Mouse (Mus musculus): ENCODE measurements around the gene Trmt10a. TPM values are rescaled to one million over a fixed set of nuclear protein-coding genes. Genes with fewer than 3 reads are reported as not detected.

The Trmt10a gene
- polyA plus RNA-seq (2021; fragmentation: Nextera tagmentation), result 7.9 and 9.4 TPM in 2 replicates
- long read RNA-seq, experiment 1, partial matches to known transcripts, result 5 of 8 reads
- long read RNA-seq, experiment 1, other reads (novel, unspliced or antisense), result 3 of 8 reads
- long read RNA-seq, experiment 2, full-length matches to known transcripts, result 18 of 33 reads
- long read RNA-seq, experiment 2, partial matches to known transcripts, result 1 of 33 reads
- long read RNA-seq, experiment 2, other reads (novel, unspliced or antisense), result 14 of 33 reads

DNA sequence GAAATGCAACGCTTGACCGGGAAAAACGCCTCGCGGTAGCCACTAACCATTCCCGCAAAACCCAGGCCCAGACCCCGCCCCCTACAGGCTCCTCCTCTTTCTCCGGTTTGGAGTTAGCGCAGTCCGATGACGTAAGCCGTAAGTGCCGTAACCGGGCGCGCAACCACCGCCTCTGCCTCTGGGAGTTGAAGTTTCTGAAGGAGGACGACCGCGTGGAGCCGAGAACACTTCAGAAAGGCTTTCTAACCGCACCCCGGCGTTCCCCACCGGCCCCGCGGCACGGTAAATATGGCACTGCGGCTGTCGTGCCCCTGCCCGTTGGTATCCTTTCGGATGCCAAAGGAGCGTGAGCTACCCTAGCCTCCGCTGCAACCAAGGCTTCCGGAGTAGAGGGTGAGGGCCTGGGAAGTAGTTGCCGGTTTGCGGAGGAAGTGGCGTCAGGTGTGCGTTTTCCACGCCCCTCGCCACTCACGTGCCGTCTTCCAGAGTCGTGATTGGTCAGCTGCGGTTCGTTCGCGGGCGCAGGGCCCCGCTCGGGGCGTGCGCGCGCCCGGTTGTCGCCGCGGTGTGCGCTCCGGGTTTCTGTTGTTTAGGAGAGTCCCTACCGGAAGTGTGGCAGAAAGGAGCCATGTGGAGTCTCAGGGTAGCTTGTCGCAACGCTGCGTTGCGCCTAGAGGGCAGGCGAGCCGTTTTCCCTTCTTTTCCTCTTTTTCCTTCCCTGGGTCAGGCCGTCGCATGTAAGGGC lies at the start of gene Trmt10a:
TSS of gene Trmt10a (plus strand) at position 134 of the 745 bp plus-strand sequence.

DNA sequence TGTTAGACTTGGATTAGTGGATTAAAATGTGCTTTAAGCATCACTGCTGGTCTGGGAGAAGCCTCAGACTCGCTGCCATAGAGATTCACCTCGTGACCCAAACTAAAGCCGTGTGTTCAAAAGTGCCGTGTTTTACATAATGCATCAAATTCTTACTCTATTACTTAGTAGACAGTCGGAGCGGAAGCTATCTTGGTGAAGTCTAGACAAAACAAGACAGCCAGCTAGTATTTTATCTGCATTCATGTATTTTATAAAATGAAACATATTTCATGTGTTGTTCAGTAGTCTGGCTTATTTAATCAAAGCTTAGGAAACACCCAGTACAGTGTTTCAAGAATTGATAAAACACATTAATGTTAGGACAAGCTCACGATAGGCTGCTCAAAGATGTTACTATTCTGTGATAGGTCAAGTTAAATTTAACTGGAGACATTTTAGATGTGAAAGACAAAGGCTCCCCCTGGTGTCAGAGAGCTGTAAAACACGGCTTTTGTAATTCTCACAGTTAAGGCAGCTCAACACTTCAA lies 1.5 kb downstream of the Trmt10a start, which contains the start of gene Mttp:
TSS of gene Mttp (minus strand) at position 327 of the 530 bp plus-strand sequence.

DNA sequence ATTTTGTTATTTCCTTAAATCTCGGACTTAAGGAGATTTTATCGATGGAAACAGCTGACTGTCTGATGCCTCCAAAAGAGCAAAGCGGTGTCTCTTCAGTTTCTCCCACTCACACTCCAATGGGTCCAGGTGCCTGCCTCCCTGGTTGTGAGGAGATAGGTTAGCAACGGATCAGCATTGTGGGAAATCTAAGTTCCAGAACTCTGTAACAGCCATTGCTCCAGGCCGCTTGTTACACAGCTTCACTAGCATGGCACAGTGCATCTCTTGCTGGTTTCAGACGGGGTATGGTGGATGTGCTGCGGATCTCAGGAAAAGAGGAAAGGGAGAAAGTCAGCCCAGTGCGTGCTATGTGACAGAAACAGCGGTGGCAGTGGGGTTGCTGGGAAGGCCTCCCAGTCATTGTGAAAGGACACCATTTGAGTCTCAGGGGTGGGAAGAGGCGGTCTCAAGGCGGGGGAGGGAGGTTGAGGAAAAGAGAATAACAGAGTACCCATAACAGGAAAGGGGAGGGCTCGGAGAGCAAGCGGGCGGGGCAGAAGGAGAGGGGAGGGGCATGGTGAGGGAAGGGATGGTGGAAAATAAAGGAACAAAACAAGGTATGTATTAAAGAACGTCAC lies 50.5 kb downstream of the Trmt10a start, which contains the start of gene 4930579F01Rik:
TSS of gene 4930579F01Rik (minus strand) at position 143 of the 620 bp plus-strand sequence.

Other genes with a start within 250 kb of the Trmt10a start
- 107 and 110 TPM in 2 replicates for gene Lamtor3, start 224.9 kb upstream of the Trmt10a start, polyA plus RNA-seq (2021; fragmentation: Nextera tagmentation)
- 4.1 and 5.3 TPM in 2 replicates for gene Dapp1, start 161.9 kb upstream of the Trmt10a start, polyA plus RNA-seq (2021; fragmentation: Nextera tagmentation)
- 0.18 and 0.20 TPM in 2 replicates for gene 1110002E22Rik, start 78.4 kb upstream of the Trmt10a start, polyA plus RNA-seq (2021; fragmentation: Nextera tagmentation)
- gene Gm5105, start 76.1 kb upstream of the Trmt10a start, polyA plus RNA-seq (2021; fragmentation: Nextera tagmentation), result 0.09 and 0.14 TPM in 2 replicates
- gene Mttp, start 1.5 kb downstream of the Trmt10a start, polyA plus RNA-seq (2021; fragmentation: Nextera tagmentation), result 4.2 and 5.4 TPM in 2 replicates
- gene 4930579F01Rik, start 50.4 kb downstream of the Trmt10a start, polyA plus RNA-seq (2021; fragmentation: Nextera tagmentation), result not detected in 2 replicates
- gene Adh7, start 74.3 kb downstream of the Trmt10a start, polyA plus RNA-seq (2021; fragmentation: Nextera tagmentation), result 0.04 TPM in 1 of 2 replicates, not detected in the other
- 0.30 and 0.70 TPM in 2 replicates for gene Adh1, start 117.5 kb downstream of the Trmt10a start, polyA plus RNA-seq (2021; fragmentation: Nextera tagmentation)
- gene Adh6a, start 169.8 kb downstream of the Trmt10a start, polyA plus RNA-seq (2021; fragmentation: Nextera tagmentation), result not detected in 2 replicates
- gene Adh6b, start 198.3 kb downstream of the Trmt10a start, polyA plus RNA-seq (2021; fragmentation: Nextera tagmentation), result not detected in 2 replicates

Measured in layer of hippocampus, adult 6 months (tissue).